Mouse (Mus musculus): Measurements from ENCODE around the gene Gnpat. TPM values are rescaled to one million over a fixed set of nuclear protein-coding genes. Genes with fewer than 3 reads are reported as not detected.

Gnpat gene
- total and polyA plus RNA-seq, 2 experiments from 2014 or later = 114 to 117 TPM

- Histone ChIP-seq H3K4me2 (ENCODE audit: low read depth, low read length) (no peak overlapping the region), H3K27me3 (ENCODE audit: control insufficient read depth, insufficient read depth, low read length) (no peaks in the 10 kb centered on the region), H3K27ac (ENCODE audit: low read depth) (no peak overlapping the region), H3K36me3 (replicated peaks; ENCODE audit: control insufficient read depth, insufficient read depth, low read length) (peaks cover 60% of the 10 kb centered on the region), H3K9me3 (replicated peaks; ENCODE audit: control insufficient read depth, low read length) (no peaks in the 10 kb centered on the region), H3K4me3 (ENCODE audit: low read depth, low read length) (no peak overlapping the region), H3K9ac (replicated peaks; ENCODE audit: low read depth, low read length) (no peak overlapping the region), H3K4me1 (ENCODE audit: control insufficient read depth, insufficient read depth) (peaks cover 24% of the 10 kb centered on the region)
- TF ChIP-seq CTCF (IDR thresholded peaks at IDR 0.05; ENCODE audit: low read depth) (no peak), EP300 (IDR thresholded peaks at IDR 0.05; ENCODE audit: low read depth) (no peak)
- DNase-seq (ENCODE audit: low spot score) = no peak
- ATAC-seq (ENCODE audit: insufficient read depth, low read depth) = no peak
- 53% methylated on average over 17 of the region's 17 CpGs for WGBS
Measured at GRCm38 (mm10) chr8:124911938-124912872, 49.4 kb downstream of the Gnpat start.

- ATAC-seq (ENCODE audit: insufficient read depth, low read depth) = no peak
- Histone ChIP-seq H3K36me3 (replicated peaks; ENCODE audit: control insufficient read depth, insufficient read depth, low read length) (peaks cover 45% of the 10 kb centered on the region), H3K4me3 (ENCODE audit: low read depth, low read length) (no peak overlapping the region), H3K9me3 (replicated peaks; ENCODE audit: control insufficient read depth, low read length) (no peaks in the 10 kb centered on the region), H3K9ac (replicated peaks; ENCODE audit: low read depth, low read length) (no peak overlapping the region), H3K4me2 (ENCODE audit: low read depth, low read length) (no peak overlapping the region), H3K4me1 (ENCODE audit: control insufficient read depth, insufficient read depth) (peaks cover 25% of the 10 kb centered on the region), H3K27ac (ENCODE audit: low read depth) (no peak overlapping the region), H3K27me3 (ENCODE audit: control insufficient read depth, insufficient read depth, low read length) (no peaks in the 10 kb centered on the region)
- 95% methylated on average over 5 of the region's 5 CpGs for WGBS
- no peak for DNase-seq (ENCODE audit: low spot score)
- no peak for TF ChIP-seq EP300 (IDR thresholded peaks at IDR 0.05; ENCODE audit: low read depth)
- TF ChIP-seq CTCF (IDR thresholded peaks at IDR 0.05; ENCODE audit: low read depth) = no peak
Measured at GRCm38 (mm10) chr8:124914061-124914460, 51.2 kb downstream of the Gnpat start.

- TF ChIP-seq EP300 (IDR thresholded peaks at IDR 0.05; ENCODE audit: low read depth) (no peak), CTCF (IDR thresholded peaks at IDR 0.05; ENCODE audit: low read depth) (no peak)
- Histone ChIP-seq H3K4me1 (ENCODE audit: control insufficient read depth, insufficient read depth) (peaks cover 33% of the 10 kb centered on the region), H3K36me3 (replicated peaks; ENCODE audit: control insufficient read depth, insufficient read depth, low read length) (peaks cover 27% of the 10 kb centered on the region), H3K9ac (replicated peaks; ENCODE audit: low read depth, low read length) (0 out of 2 replicates have a peak overlapping the region, but pooled peaks have one; percentile 10), H3K4me3 (ENCODE audit: low read depth, low read length) (no peak overlapping the region), H3K9me3 (replicated peaks; ENCODE audit: control insufficient read depth, low read length) (no peaks in the 10 kb centered on the region), H3K27me3 (ENCODE audit: control insufficient read depth, insufficient read depth, low read length) (no peaks in the 10 kb centered on the region), H3K27ac (ENCODE audit: low read depth) (no peak overlapping the region), H3K4me2 (ENCODE audit: low read depth, low read length) (no peak overlapping the region)
- no peak for ATAC-seq (ENCODE audit: insufficient read depth, low read depth)
- 61% methylated on average over 18 of the region's 18 CpGs for WGBS
- DNase-seq (ENCODE audit: low spot score) = no peak
Measured at GRCm38 (mm10) chr8:124917741-124918484, 55.1 kb downstream of the Gnpat start.

GRCm38 (mm10) chr8:124921369-124922279, 58.8 kb downstream of the Gnpat start:
- H3K9me3 ChIP-seq (replicated peaks; ENCODE audit: control insufficient read depth, low read length) = no peaks in the 10 kb centered on the region
- TF ChIP-seq EP300 (IDR thresholded peaks at IDR 0.05; ENCODE audit: low read depth) (peak; percentile 44; the same call in 1 of the 2 replicates), CTCF (IDR thresholded peaks at IDR 0.05; ENCODE audit: low read depth) (no peak; the same call in 1 of the 2 replicates)
- H3K4me2 ChIP-seq (ENCODE audit: low read depth, low read length) = peak overlapping the region; percentile 39
- peak overlapping the region; percentile 75 for H3K27ac ChIP-seq (ENCODE audit: low read depth)
- WGBS = 30% methylated on average over 18 of the region's 18 CpGs
- H3K4me1 ChIP-seq (ENCODE audit: control insufficient read depth, insufficient read depth) = peaks cover 52% of the 10 kb centered on the region
- no peaks in the 10 kb centered on the region for H3K36me3 ChIP-seq (replicated peaks; ENCODE audit: control insufficient read depth, insufficient read depth, low read length)
- H3K4me3 ChIP-seq (ENCODE audit: low read depth, low read length) = no peak overlapping the region
- peak overlapping the region; percentile 40; the same call in 1 of the 2 replicates for H3K9ac ChIP-seq (replicated peaks; ENCODE audit: low read depth, low read length)
- H3K27me3 ChIP-seq (ENCODE audit: control insufficient read depth, insufficient read depth, low read length) = no peaks in the 10 kb centered on the region
- no peak for DNase-seq (ENCODE audit: low spot score)
- ATAC-seq (ENCODE audit: insufficient read depth, low read depth) = peak; percentile 22; the same call in 1 of the 2 replicates
